Mouse (Mus musculus) right cerebral cortex, adult 18-20 months (tissue): ENCODE measurements around the gene Mphosph9.

ENCODE experiments used
- DNase-seq: peaks from one replicate; pipeline ENCODE4 v3.0.0; 2022; ENCODE audit warnings: mixed read lengths

The Mphosph9 gene

GRCm38 (mm10) chr5:124211669-124212068 is 116.1 kb downstream of the Mphosph9 start:
- no peak for DNase-seq

- no peak for DNase-seq
These were observed 116.5 kb downstream of the Mphosph9 start for GRCm38 (mm10) chr5:124211234-124211633.

DNA sequence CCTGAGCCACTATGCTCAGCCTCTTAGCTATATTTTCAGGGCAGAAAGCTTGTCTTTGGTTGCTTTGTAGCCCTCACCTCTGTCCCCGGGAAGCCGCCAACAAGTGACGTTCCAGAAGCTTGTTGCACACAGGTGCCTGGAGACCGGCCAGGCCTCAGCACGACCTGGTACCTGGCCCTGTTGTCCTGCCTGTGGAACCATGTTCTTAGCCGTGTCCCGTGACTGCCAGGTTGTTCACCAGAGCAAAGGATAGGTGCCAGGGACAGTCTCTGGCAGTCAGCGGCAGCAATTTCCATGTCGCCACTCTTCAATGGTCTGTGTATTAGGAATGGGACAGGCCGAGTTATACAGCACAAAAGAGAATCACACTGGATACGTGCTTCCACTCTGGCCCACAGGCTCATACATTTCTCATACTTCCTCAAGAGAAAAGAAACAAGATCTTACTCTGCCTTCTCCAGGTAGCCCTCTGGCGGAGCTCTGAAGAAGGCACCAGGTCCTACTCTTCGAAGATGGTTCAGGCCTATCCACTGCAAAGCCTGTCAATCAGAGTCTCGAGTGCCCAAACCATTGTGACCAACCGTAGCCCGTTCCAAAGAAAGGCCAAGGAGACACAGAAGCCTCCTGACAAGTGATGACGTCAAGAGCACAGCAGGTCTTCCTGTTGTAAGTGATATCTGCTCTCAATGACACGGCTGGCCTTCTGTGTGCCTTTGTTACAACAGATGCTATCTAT is 117.3 kb downstream of the Mphosph9 start:
- DNase-seq = no peak

GRCm38 (mm10) chr5:124209850-124210249 is 117.9 kb downstream of the Mphosph9 start:
- DNase-seq = no peak

- peak; percentile 54 for DNase-seq
These were observed 119.7 kb downstream of the Mphosph9 start for GRCm38 (mm10) chr5:124208030-124208429.

DNA sequence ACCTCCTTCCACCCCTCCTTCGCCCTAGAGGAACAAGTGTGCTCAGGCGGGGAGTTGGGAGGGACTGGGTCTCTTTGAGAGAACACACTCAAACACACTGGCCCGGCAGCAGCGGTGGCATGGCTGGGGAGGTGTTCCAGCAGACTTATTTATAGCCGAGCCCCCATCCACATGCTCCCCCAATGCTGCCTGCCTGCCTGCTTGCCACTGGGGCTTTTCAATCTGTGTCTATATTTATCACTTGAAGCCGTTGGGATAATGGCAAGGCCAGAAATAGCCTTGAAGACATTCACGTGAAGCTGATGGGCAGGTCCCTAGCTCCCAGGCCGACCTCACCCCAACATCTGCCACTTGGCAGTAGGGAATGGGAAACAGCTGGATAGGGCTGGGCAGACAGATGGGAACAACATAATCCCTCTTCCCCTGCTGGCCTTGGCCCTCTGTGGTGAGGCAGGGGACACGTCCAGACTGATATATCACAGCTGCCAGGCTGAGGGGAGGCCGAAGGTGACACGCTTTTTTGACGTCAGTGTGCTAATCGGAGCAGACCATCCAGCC is 121.2 kb downstream of the Mphosph9 start:
- DNase-seq = peak; percentile 31

DNA sequence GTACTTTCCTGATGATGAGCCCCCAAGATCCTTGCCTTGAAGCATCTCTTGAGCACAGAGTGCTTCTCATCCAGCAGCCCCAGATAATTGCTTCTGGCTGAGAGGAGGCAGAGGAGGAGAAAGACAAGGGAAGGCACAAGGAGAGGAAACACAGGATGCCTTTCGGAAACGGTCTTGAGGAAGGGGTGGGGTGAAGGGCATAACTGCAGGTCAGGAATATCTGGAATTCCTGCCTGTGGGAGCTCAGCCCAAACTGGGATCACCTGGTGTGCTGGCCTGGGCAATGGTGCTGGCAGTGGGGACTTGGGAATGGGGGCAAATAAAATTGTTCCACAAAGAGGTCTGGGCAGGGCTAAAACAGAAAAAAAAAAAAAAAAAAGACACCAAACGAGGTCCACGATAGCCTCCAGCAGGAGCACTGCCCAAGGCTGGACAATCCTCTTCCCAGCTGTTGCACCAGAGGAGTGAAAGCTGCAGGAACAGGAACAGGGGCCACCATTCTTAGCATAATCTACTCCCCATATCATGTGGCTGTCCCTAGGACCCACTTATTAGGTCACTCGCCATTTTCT is 121.9 kb downstream of the Mphosph9 start:
- DNase-seq = no peak

GRCm38 (mm10) chr5:124205211-124205610 is 122.6 kb downstream of the Mphosph9 start:
- DNase-seq = no peak

DNA sequence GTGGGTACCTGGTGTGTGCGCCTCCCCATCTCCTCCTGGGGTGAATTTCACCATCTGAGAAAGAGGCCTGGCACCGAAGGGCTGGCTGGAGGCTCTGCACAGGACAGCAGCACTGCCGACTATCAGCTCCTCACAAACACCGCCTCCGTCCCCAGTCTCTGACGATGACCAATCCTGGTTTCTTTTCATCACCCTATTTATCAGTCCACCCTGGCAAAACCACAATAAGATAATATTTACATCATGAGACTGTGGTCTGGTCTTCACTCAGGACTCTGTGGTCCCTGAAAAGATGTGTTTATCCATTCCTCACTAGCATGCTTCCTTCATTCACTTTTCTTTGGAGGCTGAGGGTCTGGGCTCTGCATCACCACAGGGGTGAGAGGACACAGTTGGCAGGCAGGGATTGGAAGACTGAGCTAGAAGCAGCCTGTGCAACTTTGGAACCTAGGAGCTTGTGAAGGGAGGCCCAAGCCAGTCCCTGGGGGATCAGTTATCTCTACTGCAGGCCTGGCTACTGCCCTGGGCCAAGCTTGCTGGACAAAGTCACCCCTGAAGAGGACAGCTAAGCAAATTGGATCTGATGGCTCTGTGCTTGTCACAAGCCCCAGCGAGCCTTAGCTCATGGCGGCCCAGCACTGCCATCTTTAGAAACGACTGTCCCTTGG is 123.5 kb downstream of the Mphosph9 start:
- DNase-seq = no peak

- DNase-seq = no peak
These were observed 124.5 kb downstream of the Mphosph9 start for GRCm38 (mm10) chr5:124203251-124203650.

DNA sequence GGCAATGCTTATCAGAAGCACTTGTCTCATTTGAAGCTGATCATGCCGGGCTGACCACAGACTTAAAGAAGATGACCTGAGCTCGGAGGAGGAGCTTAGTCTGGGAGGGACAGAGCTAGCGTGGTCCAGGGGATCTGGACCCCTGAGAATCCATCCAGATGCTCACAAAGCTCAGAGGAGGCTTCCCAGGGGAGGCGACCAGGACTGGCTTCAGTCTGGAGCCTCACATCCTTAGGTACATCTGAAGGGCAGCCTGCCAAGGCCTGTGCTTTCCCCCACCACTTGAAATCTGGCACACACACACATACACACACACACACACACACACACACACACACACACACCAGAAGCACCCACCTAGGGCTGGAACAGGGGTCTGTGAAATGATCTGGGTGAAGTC is 125.7 kb downstream of the Mphosph9 start:
- no peak for DNase-seq

- no peak for DNase-seq
These were observed 126.2 kb downstream of the Mphosph9 start for GRCm38 (mm10) chr5:124201564-124201963.
